In genomic region chr16:32160742-32161323, GRCm38 (mm10) we compare ENCODE assay signal across 25 mouse cellular contexts. TPM values are rescaled to one million over a fixed set of nuclear protein-coding genes. Genes with fewer than 3 reads are reported as not detected.
A peak's percentile ranks its signal among the peaks of the same experiment; 100 is the strongest.
DNase-seq lines count a peak whose midpoint lies in the region; ATAC-seq and TF ChIP-seq lines count a peak whose summit lies in the region.
"Had no signal": no experiment of that assay in that cellular context is flagged by ENCODE, and none has a peak within 500 bp of the region (broad histone marks: within the 10 kb centered on the region; RNA-seq: fewer than 3 reads in every experiment).

No protein-coding gene starts in this region.

- H3K27me3 ChIP-seq in heart, embryonic 13.5 days (replicated peaks) = peaks cover 12% of the 10 kb centered on the region
- no peaks in the 10 kb centered on the region for H3K27me3 ChIP-seq in liver, postnatal 0 days (ENCODE audit: insufficient read depth, low read length)

- peaks cover 15% of the 10 kb centered on the region for H3K4me1 ChIP-seq in heart, embryonic 13.5 days
- peaks cover 8% of the 10 kb centered on the region; the same call in 1 of the 2 replicates for H3K4me1 ChIP-seq in brown adipose tissue, adult 24 weeks (ENCODE audit: control insufficient read depth, insufficient read depth, insufficient read length, low read length)
- peaks cover 22% of the 10 kb centered on the region for H3K4me1 ChIP-seq in liver, postnatal 0 days (ENCODE audit: insufficient read depth)

- no peak for TF ChIP-seq CTCF in liver, postnatal 0 days (IDR thresholded peaks at IDR 0.05; ENCODE audit: low read depth)

- no peaks in the 10 kb centered on the region for H3K36me3 ChIP-seq in heart, embryonic 13.5 days
- peaks cover 6% of the 10 kb centered on the region for H3K36me3 ChIP-seq in liver, postnatal 0 days (replicated peaks; ENCODE audit: insufficient read depth, low read length)
- H3K36me3 ChIP-seq: embryonic facial prominence, embryonic 12.5 days; hindbrain, embryonic 15.5 days; midbrain, embryonic 10.5 days; neural tube, embryonic 13.5 days had no signal

- no peak overlapping the region for H3K27ac ChIP-seq in heart, embryonic 13.5 days (replicated peaks)
- 0 out of 2 replicates have a peak overlapping the region, but pooled peaks have one; percentile 19 for H3K27ac ChIP-seq in brown adipose tissue, adult 24 weeks (replicated peaks; ENCODE audit: low read depth, low read length)
- H3K27ac ChIP-seq in liver, postnatal 0 days (ENCODE audit: low read depth) = 0 out of 2 replicates have a peak overlapping the region, but pooled peaks have one; percentile 0
- H3K27ac ChIP-seq: embryonic facial prominence, embryonic 12.5 days; hindbrain, embryonic 15.5 days; kidney, postnatal 0 days; liver, embryonic 14.5 days; midbrain, embryonic 10.5 days; neural tube, embryonic 13.5 days had no signal

- no peaks in the 10 kb centered on the region for H3K9me3 ChIP-seq in heart, embryonic 13.5 days
- no peaks in the 10 kb centered on the region for H3K9me3 ChIP-seq in liver, postnatal 0 days (ENCODE audit: low read length)
- H3K9me3 ChIP-seq: embryonic facial prominence, embryonic 12.5 days; hindbrain, embryonic 15.5 days; midbrain, embryonic 10.5 days; neural tube, embryonic 13.5 days had no signal

- ATAC-seq in heart, embryonic 13.5 days (ENCODE audit: extremely low read depth, insufficient number of reproducible peaks, low FRiP score, low TSS enrichment) = no peak
- no peak for ATAC-seq in liver, postnatal 0 days
- ATAC-seq in frontal cortex, adult (ENCODE audit: low TSS enrichment) = no peak

- 64% methylated on average over 9 of the region's 9 CpGs for WGBS in heart, embryonic 13.5 days
- WGBS in liver, postnatal 0 days (ENCODE audit: insufficient replicate concordance) = 60% methylated on average over 9 of the region's 9 CpGs

- no peak overlapping the region for H3K4me3 ChIP-seq in heart, embryonic 13.5 days
- H3K4me3 ChIP-seq in brown adipose tissue, adult 24 weeks (ENCODE audit: insufficient read depth, low read depth, low read length) = peak overlapping the region; percentile 35
- H3K4me3 ChIP-seq in liver, postnatal 0 days (ENCODE audit: low read depth, low read length) = no peak overlapping the region
- H3K4me3 ChIP-seq: embryonic facial prominence, embryonic 12.5 days; hindbrain, embryonic 15.5 days; midbrain, embryonic 10.5 days; neural tube, embryonic 13.5 days had no signal

- no peak for TF ChIP-seq EP300 in liver, postnatal 0 days (IDR thresholded peaks at IDR 0.05; ENCODE audit: low read depth)

- no peak for DNase-seq in heart, adult 9 months (ENCODE audit: low spot score in 2 of 2)
- DNase-seq in spleen, postnatal 36 days (ENCODE audit: low spot score in 2 of 2) = peak; percentile 45 to 50
- no peak for DNase-seq in spleen, postnatal 10 days (ENCODE audit: low spot score in 2 of 2)
- DNase-seq in liver, postnatal 0 days = no peak
- no peak for DNase-seq in adrenal gland, postnatal 36 days
- DNase-seq: adrenal gland, adult 2 months; cerebellum, adult 8-10 months; gastrocnemius, postnatal 10 days; heart, postnatal 14 days; kidney, adult 11 months; left cerebral cortex, postnatal 4 days; lung, postnatal 14 days; right cerebral cortex, postnatal 14 days had no signal

- H3K9ac ChIP-seq in heart, embryonic 13.5 days = no peak overlapping the region
- H3K9ac ChIP-seq in liver, postnatal 0 days (replicated peaks) = no peak overlapping the region
- H3K9ac ChIP-seq: embryonic facial prominence, embryonic 12.5 days; hindbrain, embryonic 15.5 days; liver, embryonic 14.5 days; neural tube, embryonic 13.5 days had no signal

- peak overlapping the region; percentile 23; the same call in 1 of the 2 replicates for H3K4me2 ChIP-seq in heart, embryonic 13.5 days
- peak overlapping the region; percentile 41 for H3K4me2 ChIP-seq in liver, postnatal 0 days (ENCODE audit: low read depth, low read length)
- H3K4me2 ChIP-seq: embryonic facial prominence, embryonic 12.5 days; hindbrain, embryonic 15.5 days; neural tube, embryonic 13.5 days had no signal

RNA-seq across cellular contexts. Expression of gene Nrros, which starts 4.6 kb away (rescaled TPM):
- 5.9 and 8.3 TPM in 2 replicates for polyA plus RNA-seq in heart, embryonic 13.5 days (2015; fragmentation: Nextera tagmentation; extraction: Ambion mirVana)
- polyA plus RNA-seq in brown adipose tissue, adult 24 weeks (2012; ENCODE audit: insufficient read depth, insufficient read length, missing spikeins) = 3.3 and 6.0 TPM in 2 replicates
- 18.5 and 20.5 TPM in 2 replicates for polyA plus RNA-seq in liver, postnatal 0 days (2015; fragmentation: Nextera tagmentation; extraction: Ambion mirVana)
- 1 to 10 TPM; 5.3 to 8.2 TPM for total RNA-seq in adrenal gland, postnatal 36 days (2021)

RNA-seq across cellular contexts. Expression of gene Bex6, which starts 18.8 kb away (rescaled TPM):
- not detected in 2 replicates for polyA plus RNA-seq in heart, embryonic 13.5 days (2015; fragmentation: Nextera tagmentation; extraction: Ambion mirVana)
- not detected in 2 replicates for polyA plus RNA-seq in brown adipose tissue, adult 24 weeks (2012; ENCODE audit: insufficient read depth, insufficient read length, missing spikeins)
- 0.94 and 1.2 TPM in 2 replicates for polyA plus RNA-seq in liver, postnatal 0 days (2015; fragmentation: Nextera tagmentation; extraction: Ambion mirVana)
- not detected for total RNA-seq in adrenal gland, postnatal 36 days (2021)
- total RNA-seq: adrenal gland, adult 2 months; heart, postnatal 14 days; layer of hippocampus, adult 8-10 months; left cerebral cortex, adult 18-20 months; left cerebral cortex, postnatal 4 days had no signal
- polyA plus RNA-seq: adrenal gland, adult 2 months; cortical plate, adult 2 months; hindbrain, embryonic 15.5 days; kidney, postnatal 0 days; midbrain, embryonic 10.5 days; neural tube, embryonic 13.5 days had no signal

Comparison
In these comparisons a context has a peak if more than half of its experiments do, and no peak if none do; other contexts are left out.
1. DNase-seq: peak in spleen, postnatal 36 days (2 of 2); none in heart, adult 9 months (0 of 2), spleen, postnatal 10 days (0 of 2), liver, postnatal 0 days (single experiment) and adrenal gland, postnatal 36 days (0 of 2).